Mouse (Mus musculus): ENCODE data around the gene Mesp1.
A peak's percentile ranks its signal among the peaks of the same experiment; 100 is the strongest.

The Mesp1 gene

DNA sequence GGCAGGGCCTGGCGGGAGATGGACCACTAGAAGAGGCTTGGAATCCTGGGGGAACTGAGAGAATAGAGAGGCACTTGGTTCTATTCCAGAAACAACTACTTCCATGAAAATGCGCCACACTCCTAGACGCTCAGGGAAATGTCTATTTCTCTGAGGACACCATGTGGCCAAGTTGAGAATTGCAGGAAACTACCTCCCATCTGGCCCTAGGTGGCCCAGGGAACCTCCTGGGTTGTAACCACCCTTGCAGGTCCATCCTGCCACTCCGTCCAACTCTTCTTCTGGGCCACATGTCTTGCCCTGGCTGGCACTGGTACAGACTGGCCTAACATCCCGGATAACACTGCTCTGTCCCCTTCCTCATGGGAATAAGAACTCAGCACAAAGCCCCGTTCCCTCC lies 7.3 kb downstream of the Mesp1 start:
- peak; percentile 96 for DNase-seq

DNA sequence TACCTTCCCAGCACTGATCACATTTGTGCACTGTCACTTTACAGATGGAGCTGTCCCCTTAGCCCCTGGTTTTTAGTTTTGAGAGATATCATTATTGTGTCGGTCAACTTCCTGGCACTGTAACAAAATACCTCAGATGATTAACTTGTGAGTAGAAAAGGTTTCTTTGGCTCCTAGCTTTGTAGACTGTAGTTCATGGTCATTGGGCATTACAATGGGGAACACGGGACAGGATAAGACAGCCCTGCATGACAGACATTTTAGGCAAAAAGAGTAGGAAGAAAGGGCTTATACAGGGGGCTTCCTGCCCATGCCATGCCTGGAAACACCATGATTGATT lies 11.1 kb downstream of the Mesp1 start:
- peak; percentile 55 for DNase-seq

DNA sequence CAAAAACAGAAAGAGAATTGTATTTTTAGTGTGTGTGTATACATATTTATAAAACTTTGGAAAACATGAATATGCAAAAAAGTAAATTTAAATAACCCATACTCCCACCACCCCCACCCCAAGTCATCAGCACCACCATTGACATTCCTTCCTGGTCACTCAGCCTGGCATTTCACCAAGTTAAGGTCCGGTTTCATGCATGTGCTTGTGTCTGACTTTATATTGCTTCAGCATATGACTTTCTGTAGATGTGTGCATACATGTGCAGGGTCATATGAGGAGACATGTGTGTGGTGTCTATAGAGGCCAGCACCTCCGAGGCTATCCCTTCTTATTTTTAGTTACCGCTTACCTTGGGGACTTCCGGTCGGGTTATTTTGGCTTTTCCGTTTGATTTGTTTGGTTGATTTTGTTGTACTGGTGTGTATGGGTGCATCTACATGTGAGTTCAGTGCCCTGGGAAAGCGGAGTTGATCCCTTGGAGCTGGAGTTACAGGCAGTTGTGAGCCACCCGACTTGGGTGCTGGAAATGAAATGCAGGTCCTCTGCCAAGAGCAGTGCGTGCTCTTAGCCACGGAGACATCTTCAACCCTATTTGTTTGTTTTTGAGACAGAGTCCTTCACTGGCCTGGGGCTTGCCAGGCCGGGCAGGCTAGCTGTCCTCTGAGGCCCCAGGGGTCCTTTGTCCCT lies 11.6 kb downstream of the Mesp1 start:
- DNase-seq = peak; percentile 82

DNA sequence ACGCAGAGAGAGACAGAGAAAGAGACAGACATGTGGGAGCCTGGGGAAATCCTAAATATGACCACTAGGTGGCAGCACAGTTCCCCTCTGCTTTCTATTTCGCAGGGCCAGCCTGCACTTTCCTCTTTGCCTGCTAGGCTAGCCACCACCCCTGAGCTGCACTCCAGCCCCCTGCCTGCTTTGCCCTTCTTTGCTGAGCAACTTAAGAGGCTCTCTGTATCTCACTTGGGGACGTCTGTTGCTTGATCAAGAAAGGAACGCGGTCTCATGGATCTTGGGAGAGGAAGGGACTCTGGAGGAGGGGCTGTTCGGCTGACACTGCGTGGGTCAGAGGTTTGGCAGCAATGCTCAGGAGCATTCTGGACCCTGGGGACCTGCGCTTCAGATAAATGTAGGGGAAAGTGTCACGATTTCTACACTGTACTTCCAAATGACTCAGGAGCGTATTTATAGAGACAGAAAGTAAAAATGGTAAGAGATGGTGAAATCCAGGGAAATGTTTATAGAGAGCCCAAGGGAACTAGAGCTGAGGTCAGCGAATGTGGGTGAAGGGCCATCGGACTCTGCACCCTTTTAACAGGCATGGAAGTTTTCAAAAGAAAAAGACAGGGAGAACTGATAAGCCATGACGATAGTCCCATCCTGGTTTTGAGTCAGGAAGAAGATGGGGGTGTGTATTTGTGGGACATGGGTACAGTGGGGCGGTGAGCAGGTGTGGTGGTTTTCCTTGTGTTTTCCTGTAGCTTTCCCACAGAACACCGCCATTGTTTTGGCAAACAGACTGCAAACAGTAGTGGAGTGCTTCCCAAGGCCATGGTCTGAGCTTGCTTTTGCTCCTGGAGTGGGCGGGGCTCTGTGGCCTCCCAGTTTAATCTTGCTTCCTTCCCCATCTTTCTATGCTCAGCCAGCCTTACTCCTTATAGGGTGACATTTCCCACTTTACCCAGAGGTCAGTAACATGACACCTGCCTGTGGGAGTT lies 12.7 kb downstream of the Mesp1 start:
- peak; percentile 97 for DNase-seq

DNA sequence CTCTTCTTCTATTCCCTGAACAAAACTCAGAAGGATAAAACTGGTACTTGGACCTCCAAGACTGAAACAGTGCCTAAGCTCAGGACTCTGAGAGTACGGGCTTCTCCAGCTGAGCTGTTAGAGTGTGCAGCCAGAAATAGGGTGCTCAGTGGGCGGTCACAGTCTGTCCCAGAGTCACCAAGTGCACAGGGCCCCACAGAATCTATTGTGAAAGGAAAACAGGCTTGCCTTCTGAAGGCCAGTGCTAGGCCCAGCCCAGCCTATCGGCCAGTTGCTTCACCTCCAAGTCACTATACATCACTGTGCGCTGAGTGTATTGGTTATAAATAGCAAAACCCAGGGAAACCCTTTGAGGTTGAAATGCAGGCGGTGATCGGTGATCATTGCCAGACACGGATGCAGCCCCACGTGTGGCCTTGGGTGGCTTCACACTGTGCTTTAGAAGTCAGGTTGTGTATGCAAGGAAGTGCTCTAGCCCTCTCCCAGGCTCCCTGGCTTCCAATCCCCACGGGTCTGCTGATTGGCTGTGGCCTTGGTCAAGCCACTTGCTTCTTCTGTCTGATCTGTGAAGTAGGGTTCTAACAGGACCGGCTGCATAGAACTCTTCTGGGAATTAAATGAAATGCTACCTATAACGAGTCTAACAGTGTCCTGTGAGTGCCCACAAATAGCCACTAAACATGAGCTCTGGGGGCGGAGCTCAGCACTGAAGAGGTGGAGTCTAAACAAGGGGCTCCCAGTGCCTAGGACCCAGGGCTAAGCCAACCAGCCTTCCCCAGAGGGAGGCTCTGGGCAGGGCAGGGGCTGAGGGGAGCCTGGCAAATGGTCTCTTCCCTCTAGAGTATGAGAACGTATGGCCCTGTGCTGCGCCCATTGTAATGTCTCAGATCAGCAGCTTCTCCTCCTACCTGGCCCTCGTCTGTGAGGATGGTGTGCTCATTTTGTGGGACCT lies 21.8 kb downstream of the Mesp1 start:
- no peak for DNase-seq

DNA sequence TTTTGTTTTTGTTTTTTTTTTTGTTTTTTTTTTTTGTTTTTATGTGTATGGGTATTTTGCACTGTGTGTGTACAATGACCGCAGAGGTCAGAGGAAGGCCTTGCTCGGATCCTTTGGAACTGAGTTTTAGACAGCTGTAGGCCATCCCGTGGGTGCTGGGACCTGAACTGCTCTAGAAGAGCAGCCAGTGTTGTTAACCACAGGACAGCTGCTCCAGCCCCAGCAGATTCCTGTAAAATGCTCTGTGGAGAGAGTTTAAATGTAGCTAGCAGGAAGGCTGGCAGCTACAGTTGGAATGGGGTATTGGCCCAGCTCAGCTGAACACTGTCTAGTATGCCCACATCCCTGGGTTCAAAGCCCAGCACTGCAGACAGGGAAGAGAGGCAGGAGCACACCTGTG lies 23.9 kb downstream of the Mesp1 start:
- no peak for DNase-seq

DNA sequence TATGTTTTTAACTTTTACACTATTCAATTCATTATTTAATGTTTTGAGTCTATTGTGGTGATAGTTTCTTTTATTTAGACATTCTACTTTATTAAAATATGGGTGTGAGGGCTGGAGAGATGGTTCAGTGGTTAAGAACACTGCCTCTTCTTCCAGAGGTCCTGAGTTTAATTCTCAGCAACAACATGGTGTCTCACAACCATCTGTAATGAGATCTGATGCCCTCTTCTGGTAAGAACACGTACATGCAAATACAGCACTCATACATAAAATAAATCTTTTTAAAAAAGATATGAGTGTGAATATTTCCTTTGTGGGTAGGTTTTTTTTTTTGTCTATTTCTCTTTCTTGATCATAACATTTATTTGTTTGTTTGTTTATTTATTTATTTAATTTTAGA lies 27.6 kb downstream of the Mesp1 start:
- DNase-seq = no peak

DNA sequence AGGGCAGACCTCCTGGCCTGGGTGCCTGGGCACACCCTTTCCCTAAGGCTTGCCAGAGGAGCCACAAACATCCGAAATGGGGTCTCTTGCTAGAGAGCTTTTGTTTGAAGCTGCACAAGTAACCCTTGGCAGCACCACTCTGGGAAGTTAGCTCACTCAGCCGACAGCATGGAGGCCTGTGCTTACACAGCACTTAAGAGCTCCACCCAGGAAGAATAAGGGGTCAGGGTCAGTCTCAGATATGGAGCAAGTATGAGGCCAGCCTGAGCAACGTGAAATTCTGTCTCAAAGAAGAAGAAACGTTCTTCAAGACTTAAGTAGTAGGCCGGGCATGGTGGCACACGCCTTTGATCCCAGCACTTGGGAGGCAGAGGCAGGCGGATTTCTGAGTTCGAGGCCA lies 31.5 kb downstream of the Mesp1 start:
- DNase-seq = no peak

DNA sequence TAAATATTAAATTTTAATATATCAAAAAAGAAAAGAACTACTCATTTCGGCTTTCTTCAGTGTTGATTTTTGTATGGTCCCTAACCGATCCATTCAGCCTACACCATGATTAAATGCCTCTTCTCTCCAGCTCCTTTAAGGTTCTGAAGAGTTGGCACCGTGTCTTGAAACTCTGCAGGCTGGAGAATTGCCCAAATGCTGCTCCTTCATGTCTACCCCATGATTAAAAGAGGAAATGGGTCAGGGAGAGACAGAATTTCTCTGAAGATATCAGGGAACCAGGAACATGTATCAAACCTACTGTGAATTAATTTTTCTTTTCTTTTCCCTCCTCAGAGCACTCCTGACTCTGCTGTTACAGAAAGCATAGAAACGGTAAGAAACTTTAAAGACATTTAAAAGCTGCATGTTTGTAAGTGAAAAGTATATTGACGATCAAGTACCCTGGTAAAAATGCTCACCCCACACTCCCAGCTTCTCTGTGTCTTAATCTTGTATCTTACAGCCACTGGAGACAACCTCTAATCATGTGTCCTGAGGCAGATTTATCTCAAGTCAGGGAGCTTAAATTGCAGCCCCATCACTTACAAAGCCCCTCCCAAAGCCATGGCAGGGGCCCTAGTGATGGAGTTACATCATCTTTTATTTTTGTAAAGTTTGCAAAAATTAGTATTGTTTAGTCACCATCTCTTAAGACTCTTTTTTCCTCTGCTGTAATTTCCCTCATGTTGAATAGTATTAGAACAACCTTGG lies 32.3 kb downstream of the Mesp1 start:
- DNase-seq = no peak

DNA sequence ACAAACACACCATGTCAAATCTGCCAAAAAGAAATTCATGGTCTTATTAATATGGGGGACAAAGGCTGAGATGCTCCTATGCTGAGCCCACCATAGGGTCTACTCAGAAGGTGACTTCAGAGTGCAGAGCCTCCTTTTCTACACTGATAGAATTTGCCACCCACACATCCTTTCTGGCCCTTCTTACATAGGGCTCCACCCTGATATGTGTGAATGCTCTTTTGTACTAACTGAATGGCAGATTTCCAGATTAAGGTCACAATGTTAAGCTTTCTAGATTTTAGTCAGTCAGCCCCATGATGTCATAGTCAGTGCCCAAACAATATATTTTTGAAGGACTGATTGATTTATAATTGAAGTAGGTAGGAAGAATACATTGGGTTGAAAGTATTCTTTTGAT lies 33.8 kb downstream of the Mesp1 start:
- DNase-seq = no peak

DNA sequence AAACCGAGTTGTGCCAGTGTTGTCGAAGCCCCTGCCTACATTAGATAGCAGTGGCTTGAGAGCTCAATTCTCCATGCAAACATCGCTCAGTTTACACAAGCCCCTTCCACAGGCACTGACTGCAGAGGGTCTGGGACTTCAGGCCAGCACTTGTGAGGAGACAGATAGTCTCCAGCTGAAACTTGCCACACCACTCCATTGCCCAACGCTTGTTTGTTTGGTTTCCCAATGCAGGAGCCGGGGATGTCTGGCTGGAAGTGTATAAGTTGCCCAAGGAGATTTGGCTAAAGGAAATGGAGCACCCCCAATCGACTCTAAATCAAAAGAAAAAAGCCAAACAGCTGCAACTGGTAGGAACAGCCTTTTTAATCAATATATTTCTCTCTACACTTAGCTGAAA lies 35.4 kb downstream of the Mesp1 start:
- DNase-seq = no peak

DNA sequence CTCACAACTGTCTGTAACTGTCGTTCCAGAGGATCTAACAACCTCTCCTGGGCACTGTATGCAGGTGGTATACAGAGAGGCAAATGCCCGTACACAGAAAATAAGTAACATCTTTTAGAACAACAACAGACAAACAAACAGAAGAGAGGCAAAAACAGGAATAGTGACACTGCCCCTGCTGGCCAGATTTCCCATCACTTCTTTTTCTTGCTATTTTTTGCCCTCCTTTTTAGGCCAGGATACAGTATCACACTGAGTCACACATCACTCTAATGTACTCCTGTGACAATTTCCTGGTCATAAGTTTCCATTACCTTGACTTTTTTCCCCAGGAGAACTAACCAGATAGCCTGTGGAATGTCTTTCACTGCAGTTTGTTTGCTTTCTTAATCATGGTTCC lies 37.3 kb downstream of the Mesp1 start:
- DNase-seq = no peak

DNA sequence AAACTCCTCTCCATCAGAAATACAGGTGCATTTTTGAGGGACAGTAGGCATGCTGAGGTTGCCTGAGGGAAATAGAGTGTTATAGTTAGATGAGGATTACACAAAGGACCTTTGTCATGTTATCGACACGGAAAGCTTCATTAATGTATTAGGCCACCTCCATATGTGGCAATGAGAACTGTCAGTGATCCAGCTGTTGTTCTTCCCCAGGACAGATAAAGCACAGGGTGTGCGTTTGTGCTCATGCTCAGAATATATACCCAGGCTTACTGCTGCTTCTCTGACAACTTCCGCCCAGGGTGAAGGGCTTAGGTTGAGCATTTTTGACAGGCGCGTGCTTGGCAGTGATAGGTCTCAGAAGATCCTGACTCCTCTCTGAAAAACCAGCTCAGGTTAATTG lies 44.1 kb downstream of the Mesp1 start:
- DNase-seq = no peak

DNA sequence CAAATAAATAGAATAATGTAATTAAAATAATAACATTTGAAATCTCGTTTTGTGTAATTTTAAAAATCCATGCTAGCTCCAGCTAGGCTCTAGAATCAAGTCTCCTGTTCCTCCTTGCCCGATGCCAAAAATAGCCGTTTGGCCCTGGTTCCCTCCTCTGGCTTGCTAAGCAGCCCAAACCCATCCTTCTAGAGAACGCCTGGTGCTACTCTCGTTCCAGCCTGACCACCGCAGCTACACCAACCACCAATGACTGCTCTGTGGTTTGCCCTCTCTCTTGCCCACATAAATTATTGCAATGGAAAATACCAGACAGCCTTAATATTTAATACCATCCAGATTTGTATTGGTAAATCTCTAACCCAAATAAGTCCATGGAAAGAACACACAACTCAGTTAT lies 45.9 kb downstream of the Mesp1 start:
- no peak for DNase-seq

DNA sequence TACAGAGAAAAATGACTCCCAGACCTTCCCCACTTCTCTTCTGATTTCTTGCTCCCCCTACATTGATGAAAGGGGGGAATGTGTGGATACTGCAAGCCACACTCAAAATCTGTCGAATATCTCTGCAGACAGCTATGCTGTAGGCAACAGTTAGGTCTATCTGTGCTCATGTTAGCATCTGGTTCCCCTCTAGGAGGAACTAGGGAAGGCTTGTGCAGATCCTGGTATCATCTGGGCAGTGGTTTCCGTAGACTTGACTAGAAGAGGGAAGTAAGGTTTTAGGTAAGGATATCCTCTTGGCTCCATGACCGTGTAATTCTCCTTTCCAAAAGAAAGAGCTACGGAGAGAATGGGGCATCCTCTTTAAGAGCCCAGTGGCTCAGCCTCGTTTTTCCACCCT lies 49.0 kb downstream of the Mesp1 start:
- DNase-seq = no peak

DNA sequence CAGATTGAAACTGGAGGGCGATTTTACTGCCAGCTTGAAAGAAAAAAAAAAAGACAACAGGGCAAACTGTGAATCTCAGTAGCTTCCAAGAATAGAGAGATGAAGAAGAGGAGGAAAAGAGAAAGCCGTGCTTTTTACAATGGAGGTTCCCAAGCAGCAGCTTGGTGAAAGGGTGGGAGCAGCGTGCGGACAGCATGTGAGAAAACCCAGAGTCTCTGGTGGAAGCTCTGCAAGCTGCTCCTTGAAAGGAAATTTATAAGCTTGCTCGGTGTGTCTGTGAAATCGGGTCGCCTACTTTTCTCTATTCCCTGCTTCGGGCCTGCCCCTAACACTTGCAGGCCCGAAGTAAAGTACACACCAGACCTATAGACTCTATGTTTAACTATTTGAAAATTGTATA lies 49.5 kb downstream of the Mesp1 start:
- no peak for DNase-seq

DNA sequence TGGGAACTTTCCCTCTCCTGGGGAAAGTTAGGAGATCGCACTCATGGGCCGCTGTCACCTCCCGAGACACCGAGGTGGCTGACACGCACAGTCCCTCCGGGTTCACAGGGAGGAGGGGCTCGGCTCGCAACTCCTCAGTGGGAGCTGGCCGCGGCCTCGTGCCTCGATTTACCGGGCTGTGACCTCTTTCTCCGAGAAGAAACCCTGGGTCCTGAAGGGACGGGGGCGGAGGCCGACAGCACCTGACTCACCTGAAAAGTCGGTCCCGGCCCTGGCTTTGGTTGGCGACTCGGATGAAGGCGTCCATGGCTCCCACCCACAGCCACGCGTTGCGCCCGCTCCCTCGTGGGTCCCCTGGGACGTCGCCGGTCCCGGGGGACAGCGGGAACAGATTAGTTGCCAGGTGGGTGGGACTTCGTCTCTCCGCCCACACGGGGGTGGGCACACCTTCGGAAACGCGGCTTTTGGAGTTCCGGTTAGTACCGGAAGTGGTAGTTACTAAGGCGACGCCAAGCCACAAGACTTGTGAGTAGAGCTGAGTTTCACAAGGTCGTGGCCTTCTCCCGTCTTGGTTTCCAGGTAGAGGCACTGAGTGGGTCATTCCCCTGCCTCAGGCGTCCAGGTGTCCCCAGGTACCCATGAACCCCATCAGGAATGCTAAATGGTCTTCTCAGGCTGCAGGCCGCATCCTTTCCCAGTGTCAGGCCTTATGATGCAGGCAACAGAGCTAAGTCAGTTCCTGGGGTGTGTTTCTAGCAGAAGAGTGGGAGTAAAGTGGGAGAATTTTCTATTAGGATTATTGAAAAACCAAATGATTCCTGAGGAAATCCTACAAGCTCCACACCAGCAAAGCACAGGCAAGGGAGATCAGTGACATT lies 50.7 kb downstream of the Mesp1 start, which contains the start of the genes Pex11a and Wdr93:
TSS of gene Pex11a (minus strand) at position 473 of the 878 bp plus-strand sequence.
TSS of gene Wdr93 (plus strand) at position 505 of the 878 bp plus-strand sequence.
- peak; percentile 97 for DNase-seq

DNA sequence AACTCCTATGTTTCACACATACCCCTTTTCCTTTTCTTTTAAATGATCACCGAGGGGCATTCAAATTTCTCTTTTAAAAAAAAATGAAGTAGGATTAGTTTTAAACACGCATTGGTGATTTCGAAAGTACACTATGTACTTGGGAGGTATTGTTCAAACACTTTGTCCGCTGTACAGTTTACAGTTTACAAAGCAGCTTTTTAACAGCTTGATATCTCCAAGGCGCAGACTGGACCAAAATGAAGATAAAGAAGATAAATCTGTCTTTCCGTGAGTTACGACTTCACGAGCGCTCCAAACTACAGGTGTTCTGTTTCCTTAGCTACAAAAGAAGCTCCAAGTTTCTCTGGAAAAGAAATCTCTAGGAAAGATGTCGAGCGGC lies 51.3 kb downstream of the Mesp1 start:
- DNase-seq = no peak
